Mouse (Mus musculus) cerebellum, adult 2 months (tissue): ENCODE measurements around the gene Slc25a45. TPM values are rescaled to one million over a fixed set of nuclear protein-coding genes. Genes with fewer than 3 reads are reported as not detected.

Experiments
- DNase-seq, 2 experiments: peaks; one replicate each; pipeline ENCODE4 v3.0.0; 2021
- H3K27ac ChIP-seq: fragments of 200-500 bp; 2 replicates; pipeline ENCODE4 v1.5.1; 2012; ENCODE audit warnings: low read length, control low read depth, inconsistent platforms; ENCODE audit not compliant: insufficient read depth
- H3K27me3 ChIP-seq: fragments of 200-500 bp; 2 replicates; pipeline ENCODE4 v1.6.1; 2012; ENCODE audit warnings: inconsistent platforms, mild to moderate bottlenecking, low read length, moderate library complexity; ENCODE audit not compliant: control insufficient read depth, insufficient read depth
- H3K4me1 ChIP-seq: fragments of 200-500 bp; 2 replicates; pipeline ENCODE4 v1.6.1; 2011; ENCODE audit warnings: low read length; ENCODE audit not compliant: control insufficient read depth, insufficient read depth
- H3K4me3 ChIP-seq: fragments of 200-500 bp; replicated peaks from 2 replicates; pipeline ENCODE3; 2011; ENCODE audit warnings: mild to moderate bottlenecking, low read depth, low read length, control low read depth; ENCODE audit not compliant: insufficient read depth
- CTCF ChIP-seq: fragments of 200-500 bp; IDR thresholded peaks from 2 replicates; pipeline ENCODE4 v1.5.1; 2011; ENCODE audit warnings: low read depth, mild to moderate bottlenecking, control low read depth, low read length, moderate library complexity, borderline replicate concordance; ENCODE audit not compliant: insufficient read depth
- POLR2A ChIP-seq: fragments of 200-500 bp; IDR thresholded peaks from 2 replicates; pipeline ENCODE4 v1.6.1; 2011; ENCODE audit warnings: low read length, control low read depth, borderline replicate concordance; ENCODE audit not compliant: insufficient read depth
- WGBS: fragments of 180-500 bp; shearing (Covaris S2); methylation state at CpG from one replicate; pipeline ENCODE4 v1.1.7; 2018; 5-methylcytosine and 5-hydroxymethylcytosine counted together
- polyA plus RNA-seq: library from polyadenylated mRNA; depleted of rRNA; stranded (reverse); fragments of >200 nt; gene quantifications from 2 replicates; pipeline ENCODE4 v1.2.3, GENCODE M21; 2012

The Slc25a45 gene
- polyA plus RNA-seq, 1 experiment: 4.3 TPM

- Histone ChIP-seq H3K27me3 (no peaks in the 10 kb centered on the region), H3K27ac (peak overlapping the region; percentile 81), H3K4me3 (peak overlapping the region; percentile 39), H3K4me1 (peaks cover 16% of the 10 kb centered on the region)
- TF ChIP-seq POLR2A: no peak
- no peak for TF ChIP-seq CTCF
- WGBS: 78% methylated on average over 5 of the region's 5 CpGs
- DNase-seq: no peak
Measured at GRCm38 (mm10) chr19:5841999-5842784, 35.4 kb upstream of the Slc25a45 start.

GRCm38 (mm10) chr19:5842785-5843730, 34.5 kb upstream of the Slc25a45 start:
- WGBS: 78% methylated on average over 9 of the region's 9 CpGs
- DNase-seq: no peak
- H3K4me1 ChIP-seq: peaks cover 24% of the 10 kb centered on the region
- H3K27ac ChIP-seq: peak overlapping the region; percentile 41; the same call in 1 of the 2 replicates
- TF ChIP-seq POLR2A (no peak), CTCF (no peak)
- H3K4me3 ChIP-seq: peak overlapping the region; percentile 14
- no peaks in the 10 kb centered on the region for H3K27me3 ChIP-seq

GRCm38 (mm10) chr19:5843781-5844691, 33.6 kb upstream of the Slc25a45 start:
- TF ChIP-seq POLR2A (no peak), CTCF (no peak)
- Histone ChIP-seq H3K4me1 (peaks cover 34% of the 10 kb centered on the region), H3K27ac (peak overlapping the region; percentile 94), H3K4me3 (peak overlapping the region; percentile 11), H3K27me3 (no peaks in the 10 kb centered on the region)
- DNase-seq: peak; percentile 41 to 43
- 78% methylated on average over 30 of the region's 30 CpGs for WGBS

- H3K27ac ChIP-seq: peak overlapping the region; percentile 94
- peak overlapping the region; percentile 58 for H3K4me3 ChIP-seq
- DNase-seq: no peak
- H3K27me3 ChIP-seq: no peaks in the 10 kb centered on the region
- TF ChIP-seq POLR2A (no peak), CTCF (no peak)
- H3K4me1 ChIP-seq: peaks cover 38% of the 10 kb centered on the region
- WGBS: 79% methylated on average over 12 of the region's 12 CpGs
Measured at GRCm38 (mm10) chr19:5844831-5845318, 32.7 kb upstream of the Slc25a45 start.

- peak; percentile 95 to 96 for DNase-seq
- peaks cover 38% of the 10 kb centered on the region for H3K4me1 ChIP-seq
- H3K27ac ChIP-seq: peak overlapping the region; percentile 100
- peak; percentile 53; the same call in 1 of the 2 replicates for TF ChIP-seq POLR2A
- peak; percentile 22; the same call in 1 of the 2 replicates for TF ChIP-seq CTCF
- peak overlapping the region; percentile 66 for H3K4me3 ChIP-seq
- 5% methylated on average over 45 of the region's 45 CpGs for WGBS
- no peaks in the 10 kb centered on the region for H3K27me3 ChIP-seq
Measured at GRCm38 (mm10) chr19:5845319-5846135, 32.1 kb upstream of the Slc25a45 start.

- peak in 1 of 2 experiments; percentile 72 for DNase-seq
- peak overlapping the region; percentile 66 for H3K4me3 ChIP-seq
- WGBS: under 1% methylated on average over 7 of the region's 7 CpGs
- H3K4me1 ChIP-seq: peaks cover 38% of the 10 kb centered on the region
- TF ChIP-seq CTCF: no peak
- no peak for TF ChIP-seq POLR2A
- peak overlapping the region; percentile 100 for H3K27ac ChIP-seq
- H3K27me3 ChIP-seq: no peaks in the 10 kb centered on the region
Measured at GRCm38 (mm10) chr19:5846154-5846553, 31.5 kb upstream of the Slc25a45 start.
